Mouse (Mus musculus) gastrocnemius, postnatal 14 days (tissue): ENCODE results near the gene Ldhal6b. TPM values are rescaled to one million over a fixed set of nuclear protein-coding genes. Genes with fewer than 3 reads are reported as not detected.
A peak's percentile ranks its signal among the peaks of the same experiment; 100 is the strongest.
"Not testable (repeated sequence)": the region's sequence is repeated elsewhere in the genome, so short reads cannot be mapped to it uniquely, and the experiment has no call there.

Experiments
- DNase-seq: peaks from one replicate; pipeline ENCODE4 v3.0.0; 2021; ENCODE audit warnings: mixed read lengths
- intact Hi-C: fragments of 180-260 bp; cut with DNase I; formaldehyde crosslinking; loops from one replicate; pipeline ENCODE4 v1.15.1; 2025; ENCODE audit warnings: low total_unique reads
- long read RNA-seq, 2 experiments: library from polyadenylated mRNA; stranded (forward); transcript quantifications; one replicate each; pipeline ENCODE4 v2.0.0; 2021
- total RNA-seq, 2 experiments: library from RNA; stranded (reverse); gene quantifications; 2 replicates each; pipeline ENCODE4 v1.2.3; 2021

Gene Ldhal6b
- total RNA-seq: under 1 TPM; 0.14 to 0.47 TPM
- long read RNA-seq, experiment 1: 0 reads
- long read RNA-seq, experiment 2: 0 reads

DNA sequence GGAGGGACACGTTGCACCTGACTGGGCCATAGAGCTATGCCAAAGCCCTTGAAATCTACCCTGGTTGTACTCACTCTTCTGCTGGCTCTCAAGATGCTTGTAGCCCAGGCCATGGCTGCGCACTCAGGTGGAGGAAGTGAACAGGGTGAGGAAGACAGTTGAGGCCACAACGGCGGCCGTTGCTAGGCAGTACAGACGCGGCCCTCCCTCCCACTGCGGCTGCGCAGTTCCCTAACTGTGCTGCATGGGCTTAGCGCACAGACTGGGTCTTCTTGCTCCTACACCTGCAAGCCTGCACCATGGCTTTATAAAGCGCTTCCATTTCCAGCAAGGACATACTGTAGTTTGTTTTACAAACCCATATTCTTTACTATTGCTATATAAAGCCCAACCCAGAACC lies at the start of gene Ldhal6b:
Gene Ldhal6b (minus strand): TSS at position 223 of the 400 bp plus-strand sequence.
- intact Hi-C loops: no loop called here
- DNase-seq: no peak

DNA sequence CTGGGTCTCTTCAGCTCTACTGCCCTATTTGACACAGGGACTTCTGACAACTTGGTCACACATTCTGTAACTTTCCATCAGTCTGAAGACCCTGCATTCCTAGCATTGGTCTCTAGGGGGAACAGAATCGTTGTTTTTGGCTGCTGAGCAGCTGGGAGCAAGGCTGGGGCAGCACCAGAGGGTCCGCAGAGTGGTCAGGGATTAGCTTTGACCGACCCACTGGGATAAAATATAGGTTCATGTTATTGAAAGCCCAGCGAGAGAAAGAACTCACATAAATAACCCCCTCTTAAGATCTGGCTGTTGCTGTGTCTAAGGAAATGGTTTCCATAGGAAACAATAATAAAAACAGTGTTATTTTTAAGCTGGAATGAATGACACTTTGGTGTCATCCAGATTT lies 48.6 kb upstream of the Ldhal6b start:
- DNase-seq: no peak
- intact Hi-C loops: no loop called here

DNA sequence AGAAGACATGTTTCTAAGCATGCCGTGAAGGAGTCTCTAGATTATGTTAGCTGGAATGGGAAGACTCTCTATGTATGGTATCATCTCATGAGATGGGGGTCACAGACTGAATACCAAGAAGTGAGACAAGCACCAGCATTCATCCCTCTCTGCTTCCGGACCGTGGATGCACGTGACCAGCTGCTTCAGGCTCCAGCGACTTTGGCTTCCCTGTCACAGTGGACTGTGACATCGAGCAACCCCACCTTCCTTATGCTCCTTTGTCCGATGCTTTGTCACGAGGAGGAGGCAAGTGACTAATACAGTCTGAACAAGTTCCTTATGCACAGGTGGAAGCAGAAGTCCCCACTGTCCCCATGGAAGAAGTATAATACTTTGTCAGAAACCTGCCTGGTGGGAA lies 48.2 kb upstream of the Ldhal6b start:
- no peak for DNase-seq
- intact Hi-C loops: no loop called here

DNA sequence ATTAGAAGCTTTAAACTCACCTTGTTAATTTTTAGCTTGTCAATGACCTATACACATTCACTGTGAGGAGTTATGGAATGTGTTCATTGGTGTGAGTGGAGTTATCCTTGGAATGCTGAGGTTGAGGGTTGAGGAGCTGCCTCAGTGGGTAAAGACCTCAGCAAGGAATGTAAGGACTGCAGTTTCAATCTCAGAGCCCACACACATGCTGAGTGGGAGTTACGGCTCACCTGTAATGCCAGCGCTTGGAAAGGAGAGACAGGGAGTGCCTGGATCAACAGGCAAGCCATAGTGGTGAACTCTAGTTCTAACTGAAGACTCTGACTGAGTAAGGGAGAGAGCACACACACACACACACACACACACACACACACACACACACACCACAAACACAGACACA lies 45.3 kb upstream of the Ldhal6b start:
- no peak for DNase-seq
- intact Hi-C loops: no loop called here

DNA sequence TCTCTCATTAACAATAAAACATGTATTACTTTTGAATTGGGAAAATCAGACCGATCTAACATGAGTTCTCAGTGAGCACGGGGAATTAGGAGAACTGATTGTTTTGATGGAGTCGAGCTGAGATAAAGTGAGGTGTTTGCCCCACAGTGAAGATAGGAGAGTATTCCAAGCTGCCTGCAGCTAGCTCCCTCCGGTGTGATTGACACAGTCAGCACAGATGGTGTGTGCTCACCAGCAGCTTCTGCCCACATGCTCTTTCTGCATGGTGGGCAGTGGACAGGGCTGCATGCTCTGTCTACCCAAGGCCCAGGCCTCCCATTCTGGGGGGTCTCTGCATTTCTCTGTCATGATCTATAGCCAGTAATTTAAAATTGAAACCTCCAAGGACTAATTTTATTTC lies 35.1 kb upstream of the Ldhal6b start:
- DNase-seq: no peak
- intact Hi-C loops: no loop called here

DNA sequence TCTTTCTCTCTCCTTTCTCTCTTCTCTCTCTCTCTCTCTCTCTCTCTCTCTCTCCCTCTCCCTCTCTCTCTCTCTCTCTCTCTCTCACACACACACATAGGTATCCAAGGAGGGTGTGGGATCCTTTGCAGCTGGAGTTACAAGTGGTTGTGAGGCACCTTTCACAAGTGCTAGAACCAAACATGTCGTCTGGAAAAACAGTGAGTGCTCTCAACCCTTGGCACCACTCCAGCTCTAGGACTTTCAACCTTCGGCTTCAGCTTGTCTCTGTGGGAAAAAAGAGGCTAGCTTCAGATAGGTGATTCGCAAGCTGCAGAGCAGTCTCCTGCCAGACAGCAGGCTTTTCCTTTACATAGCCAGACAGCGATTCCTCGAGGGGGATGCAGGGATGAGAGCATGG lies 25.2 kb upstream of the Ldhal6b start:
- DNase-seq: no peak
- intact Hi-C loops: loop anchor here (5.0 kb wide), 1 partner anchor 309 kb away; no protein-coding TSS in a partner anchor

DNA sequence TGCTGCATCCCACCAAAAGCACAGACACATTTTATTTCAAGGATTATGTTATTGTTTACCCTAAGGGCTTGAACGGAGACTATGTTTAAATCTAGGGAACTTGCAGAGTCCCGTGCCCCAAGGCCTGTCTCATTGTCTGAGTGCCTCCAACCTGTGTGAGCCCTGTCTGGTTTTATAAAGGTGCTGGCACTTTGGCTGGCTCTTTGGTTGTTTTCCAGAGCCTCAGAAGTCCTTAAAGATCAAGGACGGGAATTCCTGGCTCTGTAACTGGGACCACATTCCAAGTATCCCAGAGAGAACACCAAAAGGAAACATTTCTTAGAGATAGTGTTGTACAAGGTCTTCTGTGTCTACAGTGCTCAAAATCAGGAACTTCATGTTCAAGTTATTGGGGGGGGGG lies 24.7 kb upstream of the Ldhal6b start:
- intact Hi-C loops: loop anchor here (5.0 kb wide), 1 partner anchor 309 kb away; no protein-coding TSS in a partner anchor
- DNase-seq: no peak

DNA sequence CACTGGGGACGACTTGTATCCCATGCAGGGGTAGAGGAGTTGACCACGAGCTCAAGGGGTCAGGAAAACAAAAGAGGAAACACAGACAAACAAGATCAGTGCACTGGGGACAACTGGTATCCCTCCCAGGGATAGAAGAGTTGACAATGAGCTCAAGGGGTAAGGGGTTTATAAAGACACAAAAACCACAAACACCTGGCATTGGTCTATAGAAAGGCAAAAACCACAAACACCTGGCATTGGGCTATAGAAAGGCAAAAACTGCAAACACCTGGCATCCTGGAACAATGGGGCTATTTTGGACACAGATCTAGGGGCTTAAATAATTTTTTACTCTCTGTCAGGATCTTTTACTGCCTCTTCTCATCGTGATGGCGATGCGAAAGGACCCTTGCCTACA lies 23.8 kb upstream of the Ldhal6b start:
- not testable (repeated sequence) for DNase-seq
- intact Hi-C loops: loop anchor here (5.0 kb wide), 1 partner anchor 310 kb away; no protein-coding TSS in a partner anchor

DNA sequence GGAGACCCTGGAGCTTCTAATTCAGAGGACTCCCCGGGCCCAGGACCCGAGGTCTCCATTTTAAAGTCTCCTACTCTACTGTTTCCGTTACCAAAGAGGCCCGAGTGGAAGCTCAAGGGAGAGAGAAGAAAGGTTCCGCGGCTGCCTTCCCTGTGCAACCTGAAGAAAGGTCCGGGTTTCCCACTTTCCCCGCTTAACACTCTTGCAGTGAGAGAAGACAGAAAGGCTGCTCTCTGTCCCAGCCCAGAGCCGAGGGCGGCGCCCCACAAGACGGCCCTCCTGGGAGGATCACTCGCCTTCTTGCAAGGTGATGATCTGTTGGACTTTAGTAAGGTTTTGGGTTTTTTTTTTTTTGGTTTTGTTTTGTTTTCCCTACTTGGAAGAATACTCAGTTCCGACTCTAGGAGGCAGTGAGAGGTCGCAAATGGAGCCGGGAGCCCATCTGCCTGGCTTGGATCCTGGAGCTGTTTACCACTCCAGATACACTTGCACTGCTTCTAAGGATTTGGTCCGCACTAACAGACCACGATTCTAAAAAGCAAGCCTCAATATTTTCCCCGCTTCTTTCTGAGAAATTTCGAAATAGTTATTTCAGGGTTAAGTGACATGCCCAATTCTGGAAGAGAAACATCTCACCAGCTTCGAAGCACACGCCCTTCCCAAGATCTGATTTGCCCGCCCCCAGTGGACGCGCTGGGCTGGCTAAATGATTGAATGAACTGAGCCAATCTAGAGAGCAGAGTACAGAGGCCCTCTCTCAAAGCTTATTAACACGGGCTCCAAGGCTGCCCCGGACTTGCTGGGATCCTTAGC lies 21.8 kb upstream of the Ldhal6b start, which contains the start of gene Tmem242:
Gene Tmem242 (minus strand): TSS at position 101 of the 813 bp plus-strand sequence.
- intact Hi-C loops: loop anchor here (5.0 kb wide), 1 partner anchor 312 kb away; no protein-coding TSS in a partner anchor
- peak; percentile 85 for DNase-seq

DNA sequence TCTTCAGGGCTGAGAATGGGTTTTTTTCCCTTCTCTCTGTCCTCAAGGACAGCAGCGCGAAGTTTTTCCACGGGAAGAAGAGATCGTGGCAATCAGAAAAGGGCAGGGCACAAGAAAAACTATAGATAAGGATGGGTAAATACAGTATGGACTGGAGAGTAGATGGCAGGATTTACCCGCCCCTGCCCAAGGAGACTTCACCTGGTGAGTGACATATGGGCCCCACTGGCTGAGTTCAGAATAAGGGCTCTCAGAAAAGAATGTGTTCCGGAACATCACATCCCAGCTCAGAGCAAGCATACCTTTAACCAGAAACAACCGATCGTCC lies 21.2 kb upstream of the Ldhal6b start:
- intact Hi-C loops: loop anchor here (5.0 kb wide), 1 partner anchor 313 kb away; no protein-coding TSS in a partner anchor
- no peak for DNase-seq

DNA sequence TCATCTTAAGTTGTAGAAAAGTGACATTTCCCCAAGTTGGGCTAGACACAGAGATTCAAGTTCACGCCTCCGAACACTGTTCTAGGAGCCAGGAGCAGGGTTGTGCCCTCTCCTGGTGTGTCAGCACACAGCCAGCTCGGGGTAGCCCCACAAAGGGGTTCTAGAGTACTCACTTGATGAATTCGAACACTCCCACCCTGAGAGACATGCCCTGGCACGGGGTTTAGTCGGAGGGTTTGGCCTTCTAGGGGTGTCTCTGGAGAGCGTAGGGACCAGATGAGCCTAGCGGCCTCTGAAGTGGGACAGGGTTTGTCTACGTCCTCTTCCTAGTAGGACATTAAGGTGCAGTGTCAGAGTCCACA lies 11.2 kb upstream of the Ldhal6b start:
- intact Hi-C loops: no loop called here
- DNase-seq: no peak

DNA sequence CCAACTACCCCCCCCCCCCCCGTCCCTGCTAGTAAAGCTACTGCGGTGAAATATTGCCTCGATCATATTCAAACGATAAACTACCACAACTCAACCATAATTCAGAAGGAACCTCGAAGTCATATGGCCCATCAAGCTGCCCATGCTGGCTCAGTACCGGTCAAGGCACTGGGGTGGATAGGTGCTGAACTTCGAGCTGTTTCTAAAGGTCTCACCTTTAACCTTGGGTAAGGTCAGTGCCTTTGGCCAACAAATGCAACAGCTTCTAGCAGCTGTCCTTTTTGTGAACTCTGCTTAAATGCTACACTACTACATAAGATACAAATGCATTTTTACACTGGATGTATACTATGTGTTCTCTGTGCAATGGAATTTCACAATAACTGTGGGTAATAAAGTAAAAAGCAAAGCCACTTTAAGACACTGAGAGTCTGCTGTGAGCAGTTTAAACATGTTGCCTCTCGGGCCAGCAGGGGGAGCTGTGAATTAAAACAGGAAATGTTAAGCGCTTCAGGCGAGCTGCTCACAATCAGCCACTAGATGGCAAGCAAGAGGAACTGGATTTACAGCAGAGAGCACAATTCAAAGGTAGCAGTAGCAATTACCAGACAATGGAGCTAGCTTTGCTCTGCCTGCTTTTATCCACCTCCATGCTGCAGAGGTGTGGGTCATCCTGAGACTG lies 10.7 kb upstream of the Ldhal6b start:
- DNase-seq: peak; percentile 86
- intact Hi-C loops: no loop called here

DNA sequence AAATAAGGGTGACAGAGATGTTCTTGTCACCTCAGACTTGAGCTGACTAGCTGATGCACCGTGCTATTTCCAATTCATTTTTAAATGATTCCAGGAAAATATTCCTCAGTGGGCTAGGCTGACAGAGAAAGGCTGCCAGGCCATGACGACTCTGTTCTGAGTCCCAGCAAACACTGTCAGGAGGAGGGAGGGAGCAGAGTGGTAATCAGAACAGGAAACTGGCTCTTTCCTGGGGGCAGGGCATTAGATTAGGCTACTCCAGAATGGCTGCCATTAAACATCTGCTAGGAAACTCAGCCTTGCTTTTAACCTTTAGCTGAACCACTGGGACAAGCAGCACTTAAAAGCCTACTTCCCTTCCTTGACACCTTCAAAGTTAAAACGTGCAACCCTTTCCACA lies 6.6 kb upstream of the Ldhal6b start:
- intact Hi-C loops: no loop called here
- no peak for DNase-seq

DNA sequence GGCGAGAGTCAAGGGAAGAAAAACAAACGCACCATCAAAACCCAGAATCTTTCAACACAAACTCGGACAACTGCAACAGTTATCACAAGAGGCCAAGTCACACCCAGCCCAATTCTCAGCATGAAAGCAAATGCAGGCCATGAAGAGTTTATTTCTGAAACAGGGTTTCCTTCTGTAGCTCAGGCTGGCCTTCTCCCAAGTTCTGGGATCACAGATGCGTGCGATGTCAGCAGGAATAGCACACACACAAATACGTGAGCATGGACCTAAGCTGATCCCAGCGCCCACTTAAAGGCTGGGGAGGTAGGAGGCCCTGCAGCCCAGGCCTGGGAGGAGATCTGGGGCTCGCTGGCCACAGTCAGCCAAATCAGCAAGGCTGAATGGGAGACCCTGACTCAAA lies 5.6 kb upstream of the Ldhal6b start:
- DNase-seq: no peak
- intact Hi-C loops: no loop called here

DNA sequence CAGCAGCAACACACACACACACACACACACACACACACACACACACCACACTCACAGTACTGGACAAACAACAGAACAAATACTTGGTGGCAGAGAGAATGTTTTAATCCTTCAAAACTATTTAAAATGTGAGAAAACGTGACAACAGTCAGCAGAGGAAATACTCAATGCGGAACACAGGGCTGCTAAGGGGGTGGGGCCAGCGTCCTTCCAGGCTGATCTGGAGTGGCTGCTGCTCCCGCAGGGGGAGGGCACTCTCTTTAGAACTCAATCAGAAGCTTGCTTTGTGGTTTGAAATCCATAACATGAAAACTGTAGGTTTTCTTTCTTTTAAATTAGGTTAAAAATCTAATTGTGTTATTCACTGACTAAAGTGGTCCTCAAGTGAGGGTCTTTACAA lies 3.3 kb upstream of the Ldhal6b start:
- intact Hi-C loops: no loop called here

DNA sequence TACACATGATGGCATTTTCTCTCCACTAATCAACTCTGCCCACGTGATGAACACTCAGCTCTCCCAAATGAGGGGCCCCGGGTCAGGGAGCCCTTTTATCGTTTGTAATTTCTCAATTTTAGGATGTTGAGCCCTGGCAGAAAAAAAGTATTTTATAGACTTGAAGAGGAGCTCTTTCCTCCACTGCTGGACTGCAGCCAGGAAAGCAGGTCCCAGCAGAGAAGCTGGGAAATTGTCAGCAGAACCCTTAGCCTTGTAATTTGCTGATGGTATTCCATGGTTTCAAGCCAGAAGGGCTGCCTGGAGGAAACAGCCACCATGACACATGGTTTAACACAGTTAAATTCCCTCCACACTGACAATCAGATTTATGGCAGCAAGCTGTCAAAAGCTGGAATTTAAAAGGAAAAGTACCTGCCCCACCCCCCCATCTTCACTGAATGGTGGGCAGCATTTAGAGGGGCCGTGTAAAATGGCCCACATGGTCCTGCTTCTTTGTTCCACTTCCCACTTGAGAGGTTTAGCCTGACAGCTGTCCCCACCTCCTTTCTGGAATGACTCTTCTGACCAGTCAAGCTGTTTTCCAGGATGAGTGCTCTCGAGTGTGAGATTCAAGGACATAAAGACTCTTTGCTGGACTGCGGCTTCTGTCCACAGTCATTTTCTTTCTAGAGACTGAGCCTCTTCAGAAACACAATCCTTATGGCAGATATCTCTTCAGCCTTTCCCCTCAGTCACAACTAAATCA lies 1.4 kb upstream of the Ldhal6b start:
- DNase-seq: no peak
- intact Hi-C loops: no loop called here

More for the DNA sequence above, 3.3 kb upstream of the Ldhal6b start:
- no peak for DNase-seq

DNA sequence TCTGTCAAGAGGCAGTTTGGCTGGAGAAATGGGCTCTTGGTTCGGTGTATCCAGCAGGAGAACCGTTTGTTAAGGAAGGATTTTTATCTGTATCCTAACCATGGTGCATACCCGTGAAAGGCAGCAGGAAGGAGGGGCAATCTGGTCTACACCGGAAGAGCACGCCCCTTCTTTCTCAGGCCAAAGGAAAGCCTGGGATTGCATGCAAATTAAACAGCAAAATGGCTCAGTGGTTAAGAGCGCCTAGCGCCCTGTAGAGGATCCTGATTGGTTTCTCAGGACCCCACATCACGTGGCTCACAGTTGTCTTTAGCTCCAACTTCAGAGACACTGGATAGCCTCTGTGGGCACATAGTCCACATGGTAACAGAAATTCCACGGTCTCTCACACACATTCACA lies 489 bp upstream of the Ldhal6b start:
- DNase-seq: no peak
- intact Hi-C loops: no loop called here

DNA sequence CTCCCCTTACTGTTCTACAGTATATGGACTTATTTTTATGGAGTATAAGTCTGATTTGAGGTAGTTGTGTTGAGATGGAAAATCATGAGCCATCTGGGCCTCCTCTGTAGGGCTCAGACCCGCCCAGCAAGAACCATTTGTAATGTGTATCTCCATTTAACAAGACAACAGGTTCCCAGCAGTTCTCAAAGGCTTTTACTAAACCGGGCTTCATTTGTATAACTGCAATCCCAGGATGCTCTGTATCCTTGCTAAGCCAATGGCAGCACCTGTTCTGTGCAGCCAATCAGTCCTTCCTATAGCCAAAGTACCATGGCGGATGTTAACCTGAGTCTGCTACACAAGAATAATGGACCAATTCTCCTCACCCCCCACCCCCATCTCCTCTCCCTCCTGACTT lies 2.0 kb downstream of the Ldhal6b start:
- no peak for DNase-seq
- intact Hi-C loops: no loop called here

DNA sequence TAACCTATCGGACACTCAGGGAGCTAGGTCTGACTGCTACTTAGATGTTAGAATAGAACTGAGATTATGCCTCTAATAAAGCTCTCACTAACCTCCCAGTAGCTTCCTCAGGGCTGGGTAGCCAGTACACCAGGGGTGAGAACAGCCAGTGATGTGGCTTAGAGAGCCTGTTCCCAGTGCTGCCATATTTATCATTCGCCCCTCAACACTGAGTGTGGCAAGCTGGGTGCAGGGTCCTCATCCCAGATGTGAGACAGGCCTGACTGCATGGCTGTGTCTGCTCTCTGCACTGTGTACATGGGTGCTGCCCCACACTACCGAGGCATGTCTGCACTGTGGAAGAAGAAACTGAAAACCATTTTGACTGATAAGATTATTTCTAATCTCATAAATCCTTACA lies 4.5 kb downstream of the Ldhal6b start:
- intact Hi-C loops: no loop called here
- DNase-seq: no peak

DNA sequence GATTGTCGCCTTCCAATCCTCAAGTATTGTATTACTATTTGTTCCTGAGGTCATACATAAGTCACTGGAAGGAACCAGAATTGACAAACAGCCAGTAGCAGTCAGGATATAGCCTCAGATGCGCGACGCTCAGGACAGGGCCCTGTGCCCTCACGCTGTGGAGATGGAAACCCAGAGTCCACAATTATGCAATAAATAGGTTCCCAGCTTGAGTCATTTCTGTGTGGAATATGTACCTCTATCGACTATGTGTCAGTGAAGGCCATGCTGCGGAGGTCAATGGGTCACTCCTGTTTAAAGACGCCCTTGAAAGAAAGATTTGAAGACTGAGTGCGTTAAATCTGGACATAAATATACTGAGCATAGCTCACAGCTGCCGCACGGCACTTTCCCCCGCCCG lies 5.2 kb downstream of the Ldhal6b start:
- no peak for DNase-seq
- intact Hi-C loops: no loop called here
